Mouse (Mus musculus) MEL (cell line): ENCODE data around the gene Arl2bp. TPM values are rescaled to one million over a fixed set of nuclear protein-coding genes. Genes with fewer than 3 reads are reported as not detected.

Experiments
- DNase-seq: peaks from one replicate; pipeline ENCODE4 v3.0.0; 2011; ENCODE audit warnings: low read depth, low spot score
- H3K27ac ChIP-seq: 2 replicates; pipeline ENCODE4 v1.5.1; 2012; ENCODE audit warnings: low read depth, mild to moderate bottlenecking, control low read depth, low read length, moderate library complexity; ENCODE audit not compliant: control insufficient read depth
- H3K27me3 ChIP-seq, 2 experiments: fragments of 150-350 bp in 1 of 2; sonication (generic) in 1 of 2; 2 replicates each; pipeline ENCODE4 v1.6.1; 2012; ENCODE audit warnings: low read length in 2 of 2, mild to moderate bottlenecking in 2 of 2, improper control_type of control experiment in 1 of 2, moderate library complexity in 1 of 2; ENCODE audit not compliant: insufficient read depth in 2 of 2, control insufficient read depth in 1 of 2
- H3K36me3 ChIP-seq, 2 experiments: 2 replicates each; pipeline ENCODE4 v1.6.1; 2012 to 2014; ENCODE audit warnings: low read length in 2 of 2, improper control_type of control experiment in 1 of 2, inconsistent platforms in 1 of 2, mild to moderate bottlenecking in 1 of 2; ENCODE audit not compliant: insufficient read depth in 2 of 2, control insufficient read depth in 1 of 2
- H3K4me1 ChIP-seq, 2 experiments: fragments of 150-350 bp in 1 of 2; sonication (generic) in 1 of 2; 2 replicates each; pipeline ENCODE4 v1.6.1; 2012; ENCODE audit warnings: low read length in 2 of 2, improper control_type of control experiment in 1 of 2, mild to moderate bottlenecking in 1 of 2; ENCODE audit not compliant: insufficient read depth in 2 of 2, control insufficient read depth in 1 of 2
- H3K4me3 ChIP-seq, 2 experiments: fragments of 150-350 bp in 1 of 2; sonication (generic) in 1 of 2; 2 replicates each; pipeline ENCODE4 v1.5.1; 2012; ENCODE audit warnings: low read depth in 2 of 2, low read length in 2 of 2, mild to moderate bottlenecking in 2 of 2, moderate library complexity in 2 of 2, control low read depth in 1 of 2, improper control_type of control experiment in 1 of 2; ENCODE audit not compliant: control insufficient read depth in 1 of 2, insufficient read depth in 1 of 2
- H3K79me2 ChIP-seq: 2 replicates; pipeline ENCODE4 v1.6.1; 2012; ENCODE audit warnings: mild to moderate bottlenecking, low read length, moderate library complexity; ENCODE audit not compliant: control insufficient read depth, poor library complexity, insufficient read depth
- H3K9ac ChIP-seq: 2 replicates; pipeline ENCODE4 v1.6.1; 2012; ENCODE audit warnings: low read depth, mild to moderate bottlenecking, control low read depth, low read length, moderate library complexity; ENCODE audit not compliant: control insufficient read depth, poor library complexity, severe bottlenecking
- H3K9me3 ChIP-seq: fragments of 150-350 bp; sonication (generic); replicated peaks from 2 replicates; pipeline ENCODE4 v1.6.1; 2012; ENCODE audit warnings: mild to moderate bottlenecking, low read length, improper control_type of control experiment, moderate library complexity; ENCODE audit not compliant: insufficient read depth
- BHLHE40 ChIP-seq: IDR thresholded peaks from 2 replicates; pipeline ENCODE4 v1.6.1; 2012; ENCODE audit warnings: low read depth, mild to moderate bottlenecking, inconsistent platforms, low read length, improper control_type of control experiment, borderline replicate concordance
- CHD2 ChIP-seq: IDR thresholded peaks from 2 replicates; pipeline ENCODE4 v1.6.1; 2011; ENCODE audit warnings: low read length, improper control_type of control experiment
- CTCF ChIP-seq, 3 experiments: IDR thresholded peaks in 2 of 3; conservative IDR thresholded peaks in 1 of 3; 2 replicates each; pipeline ENCODE4 v1.5.1; 2011 to 2012; ENCODE audit warnings: low read length in 3 of 3, low read depth in 2 of 3, mild to moderate bottlenecking in 2 of 3, improper control_type of control experiment in 1 of 3, inconsistent platforms in 1 of 3, mixed read lengths in 1 of 3, moderate library complexity in 1 of 3; ENCODE audit not compliant: control insufficient read depth in 1 of 3, insufficient read depth in 1 of 3, poor library complexity in 1 of 3, severe bottlenecking in 1 of 3
- E2F4 ChIP-seq: IDR thresholded peaks from 2 replicates; pipeline ENCODE4 v1.6.1; 2011; ENCODE audit warnings: low read depth, low read length, improper control_type of control experiment, borderline replicate concordance
- ELF1 ChIP-seq: IDR thresholded peaks from 2 replicates; pipeline ENCODE4 v1.6.1; 2014; ENCODE audit warnings: low read depth, mild to moderate bottlenecking, inconsistent platforms, low read length, improper control_type of control experiment, moderate library complexity
- EP300 ChIP-seq, 2 experiments: IDR thresholded peaks; 2 replicates each; pipeline ENCODE4 v1.6.1; 2011; ENCODE audit warnings: improper control_type of control experiment in 2 of 2, low read length in 2 of 2, low read depth in 1 of 2, mild to moderate bottlenecking in 1 of 2
- GABPA ChIP-seq: IDR thresholded peaks from 2 replicates; pipeline ENCODE4 v1.6.1; 2012; ENCODE audit warnings: low read depth, mild to moderate bottlenecking, inconsistent platforms, low read length, improper control_type of control experiment, moderate library complexity
- KAT2A ChIP-seq: conservative IDR thresholded peaks from 2 replicates; pipeline ENCODE4 v1.6.1; 2012; ENCODE audit warnings: low read depth, low read length, improper control_type of control experiment, inconsistent platforms
- MAX ChIP-seq: IDR thresholded peaks from 2 replicates; pipeline ENCODE4 v1.6.1; 2011; ENCODE audit warnings: low read length, improper control_type of control experiment
- NRF1 ChIP-seq: IDR thresholded peaks from 2 replicates; pipeline ENCODE4 v1.6.1; 2014; ENCODE audit warnings: low read depth, mild to moderate bottlenecking, inconsistent platforms, low read length, improper control_type of control experiment, moderate library complexity; ENCODE audit not compliant: poor library complexity, insufficient read depth, severe bottlenecking
- POLR2A ChIP-seq, 2 experiments: IDR thresholded peaks; 2 replicates each; pipeline ENCODE4 v1.6.1; 2011 to 2012; ENCODE audit warnings: low read length in 2 of 2, mild to moderate bottlenecking in 2 of 2, control low read depth in 1 of 2, improper control_type of control experiment in 1 of 2, low read depth in 1 of 2, moderate library complexity in 1 of 2; ENCODE audit not compliant: control insufficient read depth in 1 of 2, insufficient read depth in 1 of 2, poor library complexity in 1 of 2
- POLR2AphosphoS2 ChIP-seq: IDR thresholded peaks from 2 replicates; pipeline ENCODE4 v1.6.1; 2011; ENCODE audit warnings: low read length, improper control_type of control experiment
- SIN3A ChIP-seq: IDR thresholded peaks from 2 replicates; pipeline ENCODE4 v1.6.1; 2012; ENCODE audit warnings: low read length, improper control_type of control experiment, inconsistent platforms
- SMC3 ChIP-seq: IDR thresholded peaks from 2 replicates; pipeline ENCODE4 v1.6.1; 2011; ENCODE audit warnings: low read depth, low read length, improper control_type of control experiment
- TAL1 ChIP-seq: IDR thresholded peaks from 2 replicates; pipeline ENCODE4 v1.6.1; 2012; ENCODE audit warnings: mild to moderate bottlenecking, inconsistent platforms, low read length, moderate library complexity, mixed read lengths
- TCF12 ChIP-seq: IDR thresholded peaks from 2 replicates; pipeline ENCODE4 v1.6.1; 2014; ENCODE audit warnings: low read depth, mild to moderate bottlenecking, inconsistent platforms, low read length, improper control_type of control experiment, moderate library complexity
- UBTF ChIP-seq: IDR thresholded peaks from 2 replicates; pipeline ENCODE4 v1.6.1; 2012; ENCODE audit warnings: low read depth, mild to moderate bottlenecking, inconsistent platforms, low read length, improper control_type of control experiment, moderate library complexity, borderline replicate concordance; ENCODE audit not compliant: insufficient read depth
- ZC3H11A ChIP-seq: IDR thresholded peaks from 2 replicates; pipeline ENCODE4 v1.6.1; 2012; ENCODE audit warnings: low read depth, mild to moderate bottlenecking, inconsistent platforms, low read length, improper control_type of control experiment
- polyA plus RNA-seq, 2 experiments: library from polyadenylated mRNA; stranded (reverse) in 1 of 2; unstranded in 1 of 2; fragments of >175 nt in 1 of 2; fragments of >200 nt in 1 of 2; gene quantifications; 2 replicates each; pipeline versions ENCODE4 v1.2.1 to v1.2.4; 2012; ENCODE audit warnings: low replicate concordance in 2 of 2, low read depth in 1 of 2; ENCODE audit not compliant: insufficient read length in 2 of 2, insufficient read depth in 1 of 2, missing spikeins in 1 of 2
- total RNA-seq: library from RNA; depleted of rRNA; stranded (reverse); fragments of 300-350 nt; gene quantifications from 2 replicates; pipeline ENCODE4 v1.2.3, GENCODE M21; 2012

The Arl2bp gene
- total and polyA plus RNA-seq, 3 experiments = 43.8 to 515 (median 96.1) TPM

- Histone ChIP-seq H3K9me3 (no peaks in the 10 kb centered on the region), H3K36me3 (no peaks in the 10 kb centered on the region), H3K4me3 (no peak overlapping the region), H3K27ac (no peak overlapping the region), H3K27me3 (peaks cover 0 to 3% of the 10 kb centered on the region in 2 experiments; a peak in 3 of 4 replicates), H3K9ac (no peak overlapping the region), H3K79me2 (no peaks in the 10 kb centered on the region), H3K4me1 (no peaks in the 10 kb centered on the region)
- TF ChIP-seq ZC3H11A (no peak), E2F4 (no peak), GABPA (no peak), CTCF (IDR thresholded peaks at IDR 0.05 in 2 of 3, conservative IDR thresholded peaks at IDR 0.05 in 1 of 3; ENCODE audit: control insufficient read depth in 1 of 3, insufficient read depth in 1 of 3, low read depth in 2 of 3, low read length in 3 of 3, poor library complexity in 1 of 3, severe bottlenecking in 1 of 3) (no peak), SMC3 (no peak), CHD2 (no peak), TCF12 (no peak), KAT2A (no peak)
- DNase-seq = no peak
These were observed 28.3 kb downstream of the Arl2bp start for GRCm38 (mm10) chr8:94694701-94695100.

- H3K4me1 ChIP-seq = no peaks in the 10 kb centered on the region
- no peak for DNase-seq
- no peaks in the 10 kb centered on the region for H3K9me3 ChIP-seq
- H3K9ac ChIP-seq = no peak overlapping the region
- no peak overlapping the region for H3K4me3 ChIP-seq
- H3K36me3 ChIP-seq = no peaks in the 10 kb centered on the region
- no peak overlapping the region for H3K27ac ChIP-seq
- H3K79me2 ChIP-seq = no peaks in the 10 kb centered on the region
- peaks cover 0 to 3% of the 10 kb centered on the region in 2 experiments; a peak in 3 of 4 replicates for H3K27me3 ChIP-seq
- TF ChIP-seq ZC3H11A (no peak), TAL1 (no peak), EP300 (IDR thresholded peaks at IDR 0.05; ENCODE audit: low read depth in 1 of 2, low read length in 2 of 2) (no peak), UBTF (no peak), NRF1 (no peak)
These were observed 29.1 kb downstream of the Arl2bp start for GRCm38 (mm10) chr8:94695341-94695993.

- H3K9ac ChIP-seq = no peak within 1 kb of the TSS
- H3K4me1 ChIP-seq = no peaks in the 10 kb centered on the region
- no peak for TF ChIP-seq POLR2A (IDR thresholded peaks at IDR 0.05; ENCODE audit: control insufficient read depth in 1 of 2, insufficient read depth in 1 of 2, low read depth in 1 of 2, low read length in 2 of 2, poor library complexity in 1 of 2)
- no peak for TF ChIP-seq CTCF (IDR thresholded peaks at IDR 0.05 in 2 of 3, conservative IDR thresholded peaks at IDR 0.05 in 1 of 3; ENCODE audit: control insufficient read depth in 1 of 3, insufficient read depth in 1 of 3, low read depth in 2 of 3, low read length in 3 of 3, poor library complexity in 1 of 3, severe bottlenecking in 1 of 3)
- no peak for TF ChIP-seq SIN3A
- no peak for TF ChIP-seq ELF1
- TF ChIP-seq MAX = no peak
- TF ChIP-seq BHLHE40 = no peak
- no peak for TF ChIP-seq POLR2AphosphoS2
- DNase-seq = no peak
- H3K79me2 ChIP-seq = no peaks in the 10 kb centered on the region
- no peak within 1 kb of the TSS for H3K4me3 ChIP-seq
- H3K9me3 ChIP-seq = no peaks in the 10 kb centered on the region
- H3K27ac ChIP-seq = no peak within 1 kb of the TSS
- no peaks in the 10 kb centered on the region for H3K36me3 ChIP-seq
- H3K27me3 ChIP-seq = peaks cover 0 to 3% of the 10 kb centered on the region in 2 experiments; a peak in 3 of 4 replicates
These were observed 29.6 kb downstream of the Arl2bp start, which contains the start of gene Pllp for GRCm38 (mm10) chr8:94695994-94696384. Pllp (minus strand) TSS chr8:94696278.
